Mouse (Mus musculus): ENCODE results near the gene Unc5c.

Unc5c gene

DNA sequence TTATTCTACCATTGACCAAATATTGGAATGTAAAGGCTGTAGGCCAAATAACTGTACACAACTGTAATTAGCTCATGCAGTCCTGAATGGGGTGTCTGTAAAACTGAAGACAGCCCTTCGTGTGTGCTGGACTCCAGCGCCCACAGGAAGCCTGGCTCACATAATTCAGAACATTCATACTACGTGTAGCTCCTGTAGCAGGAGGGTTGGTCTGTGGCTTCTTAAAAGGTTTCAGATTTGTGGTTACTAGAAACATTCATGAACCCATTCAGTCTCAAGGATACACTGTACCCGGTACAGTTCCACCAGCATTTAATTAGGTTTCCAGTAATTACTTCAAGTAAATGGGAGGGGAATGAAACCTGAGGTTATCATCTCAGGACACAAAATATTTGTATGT lies 246.6 kb downstream of the Unc5c start:
- no peak for DNase-seq (ENCODE audit: low spot score)

DNA sequence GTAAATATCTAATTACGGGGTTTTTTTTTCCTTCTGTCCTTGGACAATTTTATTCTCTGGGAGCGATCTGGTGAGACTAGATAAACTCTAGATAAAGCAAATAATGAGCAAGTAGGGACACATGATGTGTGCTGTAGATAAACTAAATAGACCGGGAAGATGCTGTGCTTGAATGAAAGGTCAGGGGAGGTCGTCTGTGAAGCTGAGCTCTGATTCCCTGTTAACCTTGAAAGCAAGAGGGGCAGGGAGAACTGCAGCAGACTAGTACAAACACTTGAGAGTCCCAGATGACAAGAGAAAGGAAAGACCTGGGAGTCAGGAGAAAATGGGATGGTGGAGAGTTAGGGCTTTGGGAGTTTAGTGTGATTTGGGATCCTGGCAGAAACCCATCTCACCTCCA lies 251.4 kb downstream of the Unc5c start:
- no peak for DNase-seq (ENCODE audit: low spot score)

DNA sequence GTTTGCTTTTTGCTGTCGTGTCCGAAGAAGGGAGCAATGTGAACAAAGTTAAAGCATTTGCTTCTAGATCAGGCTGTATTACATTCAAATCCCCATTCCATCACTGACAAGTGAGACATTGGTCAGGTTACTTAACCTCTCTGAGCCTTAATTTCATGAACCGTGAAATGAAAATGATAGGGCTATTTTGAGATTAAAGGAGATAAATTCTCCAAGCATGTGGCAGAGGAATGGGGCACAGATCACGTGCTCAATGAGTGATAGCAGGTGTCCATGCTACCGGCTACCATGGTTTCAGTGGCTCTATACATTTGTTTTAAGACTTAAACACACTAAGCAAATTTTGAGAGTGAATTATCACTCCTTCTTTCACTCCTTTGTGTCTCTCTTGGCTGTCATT lies 254.0 kb downstream of the Unc5c start:
- no peak for DNase-seq (ENCODE audit: low spot score)

DNA sequence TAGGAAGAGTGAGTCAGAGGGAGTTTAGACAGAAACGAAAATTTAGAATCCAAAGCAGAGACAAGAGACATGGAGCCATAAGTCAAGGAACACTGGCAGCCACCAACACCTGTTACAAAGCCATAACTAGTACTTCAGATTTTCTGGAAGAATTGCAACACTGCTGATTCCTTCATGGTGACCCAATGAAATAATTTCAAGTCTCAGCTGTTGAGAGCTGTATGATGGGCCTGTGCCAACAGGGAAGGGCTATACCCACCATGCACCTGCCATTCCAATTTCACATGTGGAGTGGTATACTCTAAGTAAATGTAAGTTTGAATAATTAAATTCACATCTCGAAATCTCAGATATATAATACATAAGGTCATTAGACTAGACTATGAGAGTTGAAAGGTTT lies 259.5 kb downstream of the Unc5c start:
- DNase-seq (ENCODE audit: low spot score) = no peak

DNA sequence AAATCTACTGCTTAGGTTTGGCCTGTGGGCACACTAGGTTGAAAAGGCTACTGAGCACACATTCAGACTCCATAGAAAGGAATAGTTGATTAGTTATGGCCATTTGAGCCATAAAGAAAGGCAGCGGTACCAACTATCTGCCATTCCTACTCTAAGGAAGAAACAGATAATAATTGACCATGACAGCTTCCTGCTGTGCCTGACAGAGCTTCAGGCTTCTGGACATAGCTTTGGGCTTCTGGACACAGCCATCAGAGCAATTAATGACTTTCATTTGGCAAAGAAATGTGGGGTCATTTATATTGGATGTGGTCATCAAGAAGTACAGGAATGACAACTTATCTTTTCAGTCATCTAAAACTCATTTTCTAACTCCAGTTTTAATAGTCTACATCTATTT lies 260.4 kb downstream of the Unc5c start:
- no peak for DNase-seq (ENCODE audit: low spot score)

DNA sequence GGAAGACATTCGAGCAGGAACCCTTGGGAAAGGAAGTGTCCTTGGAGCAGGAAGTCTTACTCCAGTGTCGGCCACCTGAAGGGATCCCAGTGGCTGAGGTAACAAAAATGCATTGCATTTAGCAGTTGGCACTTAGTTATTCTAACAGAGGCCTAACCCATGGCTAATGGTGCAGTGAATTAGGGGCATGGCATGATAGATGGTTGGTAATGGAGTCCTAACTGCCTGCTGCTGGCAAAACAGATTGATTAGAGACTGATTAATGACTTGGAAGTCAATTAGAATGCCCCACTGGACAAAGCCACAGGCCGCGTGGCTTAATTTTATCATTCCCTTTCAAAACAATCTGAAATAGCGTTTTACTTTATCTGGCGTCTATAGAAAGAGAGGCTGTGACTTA lies 268.8 kb downstream of the Unc5c start:
- DNase-seq (ENCODE audit: low spot score) = no peak

DNA sequence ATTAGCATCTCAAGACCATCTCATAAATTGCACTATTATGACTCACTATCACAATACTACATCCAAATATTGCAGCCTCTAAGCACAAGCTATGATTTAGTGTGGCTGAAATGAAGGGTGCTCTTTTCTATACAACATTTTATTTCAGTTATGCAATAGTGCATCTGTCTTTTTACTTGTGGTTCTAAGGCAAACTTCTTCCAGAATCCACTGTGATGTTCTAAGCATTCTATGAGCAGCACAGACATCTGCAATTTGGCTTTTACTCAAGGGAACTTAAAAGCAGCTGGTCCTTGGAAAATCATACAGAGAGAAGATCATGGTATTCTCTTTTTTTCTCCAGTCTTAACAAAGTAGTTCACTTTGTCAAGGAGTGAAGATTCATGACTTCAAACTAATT lies 270.3 kb downstream of the Unc5c start:
- no peak for DNase-seq (ENCODE audit: low spot score)

DNA sequence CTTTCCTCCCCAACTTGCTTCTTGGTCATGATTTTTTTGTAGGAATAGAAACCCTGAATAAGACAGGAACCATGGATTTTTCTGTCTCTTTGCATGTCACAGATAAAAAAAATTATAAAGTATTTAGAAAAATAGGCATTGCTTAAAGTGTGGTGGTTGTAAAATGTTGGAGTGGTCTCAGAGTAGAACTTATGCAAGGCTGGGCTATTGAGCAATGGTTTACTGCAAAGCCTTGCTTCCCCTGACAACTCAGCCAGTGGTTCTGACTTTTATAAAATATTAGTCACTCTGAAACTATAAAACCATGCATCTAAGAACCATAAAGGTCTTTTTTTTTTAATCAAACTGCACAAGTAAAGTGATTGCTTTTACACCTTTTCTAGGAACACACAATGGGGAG lies 280.3 kb downstream of the Unc5c start:
- no peak for DNase-seq (ENCODE audit: low spot score)

DNA sequence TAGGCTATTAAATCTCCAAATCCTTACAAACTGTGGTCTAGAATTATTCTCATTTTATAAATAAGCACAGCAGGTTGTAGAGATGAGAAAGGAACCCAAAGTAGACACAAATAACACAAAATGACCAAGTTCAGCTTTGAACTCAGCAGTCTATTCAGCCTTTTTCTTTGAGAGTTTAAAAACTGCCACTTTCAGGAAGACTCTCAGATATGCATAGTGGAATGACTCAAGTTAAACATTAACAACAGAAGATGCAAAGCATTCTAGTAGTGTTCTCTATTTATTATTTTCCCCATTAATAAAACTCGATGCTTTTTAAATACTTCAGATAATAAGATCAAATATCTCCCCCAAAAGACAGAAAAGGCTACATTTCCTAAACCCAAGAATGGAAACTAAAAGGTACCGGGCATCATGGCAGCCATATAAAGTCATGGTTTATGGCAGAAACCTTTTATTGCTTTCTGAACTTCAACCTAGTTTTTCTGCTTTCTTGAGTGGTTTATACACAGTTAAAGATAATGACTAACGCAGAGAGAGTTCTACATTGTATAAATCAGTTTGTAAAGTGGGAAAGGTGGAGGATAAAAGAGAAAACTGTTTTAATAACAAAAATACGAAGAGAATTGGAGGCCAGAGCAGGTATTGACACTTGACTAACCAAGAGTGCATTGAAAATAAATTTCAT lies 283.8 kb downstream of the Unc5c start:
- DNase-seq (ENCODE audit: low spot score) = no peak

DNA sequence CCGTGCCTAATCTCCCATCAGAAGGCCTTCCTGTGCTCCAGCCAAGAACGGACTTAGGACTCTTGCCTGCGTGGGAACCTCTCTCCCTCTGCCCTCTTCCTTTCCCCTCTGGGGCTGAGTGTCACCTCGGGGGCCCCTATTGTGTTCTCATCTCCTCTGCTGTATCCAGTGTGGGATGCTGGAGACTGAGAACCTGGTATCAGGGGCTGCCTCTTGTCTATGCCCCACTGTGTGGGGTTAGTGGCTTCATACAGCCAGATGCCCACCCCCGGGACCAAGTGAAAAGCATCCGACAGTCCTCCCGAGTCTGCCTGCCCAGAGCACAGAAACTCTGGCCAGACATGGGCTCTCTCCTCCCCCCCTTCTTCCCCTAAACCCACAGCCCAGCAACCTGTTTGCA lies 287.2 kb downstream of the Unc5c start:
- DNase-seq (ENCODE audit: low spot score) = no peak

DNA sequence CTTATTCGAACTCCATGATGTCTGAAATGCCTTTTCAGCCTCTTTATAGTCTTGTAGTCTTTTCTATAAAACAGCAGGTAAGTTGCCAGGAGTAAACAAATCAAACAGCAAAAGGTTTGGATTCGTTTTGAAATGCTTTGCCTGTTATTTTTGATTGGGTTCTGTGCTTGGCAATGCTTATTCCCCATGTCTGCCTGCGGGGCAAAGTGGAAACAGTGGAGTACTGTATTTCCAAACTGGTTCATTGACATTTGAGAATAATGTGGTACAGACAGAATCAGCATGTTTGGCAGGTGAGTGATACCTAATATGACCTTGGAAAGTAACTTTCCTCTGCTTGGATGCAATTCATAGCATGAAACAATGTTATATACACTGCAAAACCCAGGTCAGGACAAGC lies 292.2 kb downstream of the Unc5c start:
- no peak for DNase-seq (ENCODE audit: low spot score)

DNA sequence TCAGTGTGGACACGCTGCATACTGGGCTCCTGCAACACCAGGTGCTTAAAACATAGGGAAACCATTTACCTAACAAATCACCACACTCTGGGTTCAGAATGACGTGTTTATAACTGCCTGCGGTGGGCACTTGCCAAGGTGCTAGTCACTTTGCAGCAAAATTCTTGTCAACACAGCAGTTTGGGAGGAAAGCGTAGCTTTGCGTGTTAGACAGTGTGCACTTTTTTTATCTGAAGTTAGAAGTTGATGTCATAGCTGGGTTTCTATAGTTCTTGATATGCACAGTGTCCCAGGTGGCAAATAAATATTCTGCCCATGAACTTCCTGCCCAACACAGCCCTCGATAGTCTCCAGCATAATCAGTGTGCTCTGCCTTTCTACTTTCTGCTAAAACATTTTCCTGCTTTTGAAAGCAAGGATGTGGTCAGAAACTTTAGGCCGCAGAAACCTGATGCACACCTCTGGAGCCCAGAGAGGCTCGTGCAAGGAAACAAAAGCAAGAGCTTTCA lies 313.4 kb downstream of the Unc5c start:
- DNase-seq (ENCODE audit: low spot score) = no peak

DNA sequence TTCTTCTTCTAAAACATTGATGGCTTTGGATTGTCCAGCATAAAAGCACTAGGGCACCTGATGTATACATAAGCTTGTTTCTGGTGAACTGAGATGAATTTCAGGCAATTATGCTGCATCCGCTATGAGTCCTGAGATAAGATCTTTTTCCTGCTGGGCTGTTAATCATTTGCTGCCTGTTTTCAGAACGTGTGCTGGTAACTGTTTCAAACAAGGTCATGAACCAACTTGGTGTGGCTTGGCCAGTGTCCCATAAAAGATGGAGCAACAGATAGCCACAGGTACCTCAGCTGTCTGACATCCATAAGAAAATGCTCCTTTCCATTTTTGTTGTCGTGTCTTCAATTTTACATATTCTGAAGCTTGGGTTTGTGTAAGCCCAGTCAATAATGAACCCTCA lies 314.2 kb downstream of the Unc5c start:
- DNase-seq (ENCODE audit: low spot score) = no peak

DNA sequence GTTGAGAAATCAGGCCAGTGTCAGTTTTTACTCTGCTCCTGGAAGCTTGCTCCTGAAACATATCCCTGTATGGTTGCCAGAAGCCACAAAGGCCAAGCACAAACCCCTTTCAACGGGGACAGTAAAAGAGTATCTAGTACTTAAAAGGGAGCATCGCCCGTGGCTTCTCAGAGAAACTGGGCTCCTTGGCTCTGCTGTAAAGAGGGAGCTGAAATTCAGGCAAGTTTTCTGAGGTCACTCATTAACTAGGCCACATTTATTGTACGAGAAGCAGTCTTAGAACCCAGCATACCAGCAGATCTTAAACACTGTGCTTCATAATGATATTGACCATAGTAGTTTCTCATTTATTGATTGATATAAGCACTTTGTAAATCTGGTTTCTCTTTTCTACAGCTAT lies 317.5 kb downstream of the Unc5c start:
- no peak for DNase-seq (ENCODE audit: low spot score)

DNA sequence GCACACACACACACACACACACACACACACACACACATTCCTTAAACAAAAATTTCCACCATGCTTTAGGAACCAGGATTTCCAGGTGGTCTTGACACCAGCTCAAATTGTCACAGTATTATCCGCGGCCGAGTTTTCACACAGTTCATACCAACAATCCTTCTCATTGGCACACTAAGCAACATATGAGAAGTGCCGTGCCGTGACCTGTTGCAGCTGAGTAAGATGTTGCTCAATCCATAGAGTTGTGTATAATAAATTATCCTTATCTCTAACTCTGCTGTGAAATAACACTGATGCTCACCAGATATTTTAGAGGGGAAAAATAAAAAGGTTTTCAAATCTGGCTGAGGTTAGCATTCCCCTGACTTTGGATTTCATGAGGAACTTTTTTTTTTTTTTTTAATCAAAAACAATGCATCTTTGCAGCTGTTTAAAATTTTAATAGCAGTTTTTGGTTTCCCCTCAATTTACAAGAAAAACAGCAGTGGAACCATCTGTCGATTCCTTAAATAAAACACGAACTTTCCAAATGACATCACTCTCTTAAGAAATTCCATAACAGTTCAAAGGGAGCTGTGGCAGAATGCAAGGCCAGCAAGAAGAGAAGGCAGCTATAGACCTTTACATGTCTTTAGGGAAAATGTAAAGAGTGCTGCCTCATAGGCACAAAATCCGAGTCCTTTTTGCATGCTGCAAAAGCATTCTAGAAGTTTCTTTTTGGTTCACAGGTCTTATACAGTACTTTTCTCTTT lies 326.2 kb downstream of the Unc5c start:
- no peak for DNase-seq (ENCODE audit: low spot score)

DNA sequence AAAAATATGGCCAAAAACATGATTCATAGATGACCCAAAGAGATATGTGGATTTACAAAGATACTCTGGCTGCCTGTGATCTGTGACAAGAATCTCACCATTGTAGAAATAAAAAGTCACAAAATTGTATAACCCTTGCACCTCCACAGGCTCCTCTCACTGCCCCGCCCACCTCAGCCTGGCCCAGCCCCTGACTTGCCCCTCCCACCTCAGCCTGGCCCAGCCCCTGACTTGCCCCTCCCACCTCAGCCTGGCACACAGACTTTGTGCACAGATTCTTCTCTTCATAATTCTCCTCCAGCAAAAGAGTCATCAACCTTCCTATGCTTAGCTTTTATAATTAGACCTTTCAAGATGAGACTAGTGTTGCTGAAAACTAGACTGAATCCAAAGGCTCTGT lies 327.1 kb downstream of the Unc5c start:
- DNase-seq (ENCODE audit: low spot score) = no peak

DNA sequence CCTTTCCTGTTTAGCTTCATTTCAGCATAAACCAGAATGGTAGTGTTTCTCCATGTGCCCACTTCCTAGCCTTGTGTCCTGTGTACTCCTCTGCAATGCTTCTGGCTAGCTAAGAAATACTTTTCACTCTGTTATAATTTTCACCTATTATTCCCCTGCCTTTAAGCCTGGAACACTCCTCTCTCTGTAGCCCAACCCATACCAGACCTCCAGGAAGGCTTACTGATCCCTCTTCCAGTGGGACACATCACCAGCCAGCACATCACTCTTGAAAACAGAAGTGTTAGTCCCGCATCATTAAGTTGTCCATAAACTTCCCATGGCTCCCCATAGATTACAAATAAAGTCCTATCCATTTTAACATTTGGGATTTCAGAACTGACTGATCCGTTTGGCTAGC lies 328.7 kb downstream of the Unc5c start:
- DNase-seq (ENCODE audit: low spot score) = no peak

DNA sequence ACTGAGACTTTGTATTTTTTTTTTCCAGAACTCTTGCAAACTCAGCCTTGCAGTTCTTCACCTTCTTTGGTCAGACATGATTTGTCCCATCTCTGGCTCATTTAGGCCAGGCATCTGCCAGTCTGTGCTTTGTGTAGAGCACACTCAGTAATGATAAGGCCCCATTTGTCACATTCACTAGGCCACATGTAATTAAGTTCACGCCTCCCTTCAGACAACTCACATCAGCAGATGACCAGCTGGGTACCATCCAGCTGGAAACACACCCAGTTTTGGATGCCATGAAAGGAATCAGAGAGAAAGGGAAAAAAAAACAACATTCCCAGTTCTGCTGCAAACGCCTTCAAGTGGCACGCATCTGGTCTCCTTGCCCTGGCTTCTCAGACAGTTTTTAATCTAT lies 329.4 kb downstream of the Unc5c start:
- no peak for DNase-seq (ENCODE audit: low spot score)

DNA sequence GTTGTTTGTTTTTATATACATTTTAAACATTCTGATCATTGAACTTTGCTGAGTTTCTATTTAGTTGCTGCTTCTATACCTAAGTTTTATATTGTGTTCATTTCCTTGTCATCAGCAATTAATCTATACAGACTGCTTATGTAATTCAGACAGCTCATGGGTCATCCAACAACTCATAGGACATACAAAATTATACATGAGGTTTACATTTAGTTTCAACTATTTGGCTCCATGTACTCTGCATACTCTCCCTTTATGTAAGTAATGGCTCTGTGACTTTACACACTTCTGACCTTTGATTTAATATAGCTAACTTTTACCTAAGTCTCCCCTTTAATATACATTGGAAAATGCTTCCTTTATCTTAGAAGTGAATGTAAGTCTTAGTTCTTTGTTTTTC lies 332.4 kb downstream of the Unc5c start:
- DNase-seq (ENCODE audit: low spot score) = no peak

DNA sequence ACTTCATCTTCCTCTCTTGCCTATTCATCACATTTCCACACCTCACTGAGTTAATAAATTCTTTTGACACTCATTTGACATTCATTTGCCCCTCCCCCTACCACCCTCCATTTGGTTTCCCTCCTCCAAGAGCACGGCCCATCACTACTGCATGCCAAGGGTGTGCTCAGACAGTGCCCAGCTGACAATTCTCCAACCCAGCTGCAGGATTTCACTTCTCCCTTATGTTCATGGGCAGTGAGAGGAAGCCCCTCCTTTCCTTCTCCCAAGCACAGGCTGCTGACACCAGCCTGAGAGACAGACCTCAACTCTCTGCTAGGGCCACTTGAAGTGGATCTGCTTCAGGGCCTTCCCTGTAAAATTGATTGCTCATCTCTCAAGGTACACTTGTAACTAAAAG lies 332.8 kb downstream of the Unc5c start:
- DNase-seq (ENCODE audit: low spot score) = no peak

DNA sequence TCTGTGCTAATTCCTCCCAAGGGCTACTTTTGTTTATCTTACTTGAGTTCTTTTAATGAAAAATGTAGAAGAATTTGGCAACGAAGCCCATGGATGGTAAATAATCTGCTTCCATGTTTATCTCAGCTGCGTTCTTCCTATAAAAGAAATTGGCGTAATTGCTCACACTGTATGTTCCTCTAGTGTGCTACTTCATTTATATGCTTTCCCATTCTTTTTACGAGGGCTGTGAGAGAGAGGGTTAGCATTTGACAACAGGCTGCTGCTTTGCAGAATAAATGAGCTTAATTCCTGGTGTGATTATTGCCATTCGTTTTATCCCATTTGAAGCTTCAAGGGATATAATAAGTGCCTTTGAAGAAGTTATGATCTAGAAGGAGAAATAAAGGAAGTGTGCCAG lies 339.1 kb downstream of the Unc5c start:
- DNase-seq (ENCODE audit: low spot score) = no peak

DNA sequence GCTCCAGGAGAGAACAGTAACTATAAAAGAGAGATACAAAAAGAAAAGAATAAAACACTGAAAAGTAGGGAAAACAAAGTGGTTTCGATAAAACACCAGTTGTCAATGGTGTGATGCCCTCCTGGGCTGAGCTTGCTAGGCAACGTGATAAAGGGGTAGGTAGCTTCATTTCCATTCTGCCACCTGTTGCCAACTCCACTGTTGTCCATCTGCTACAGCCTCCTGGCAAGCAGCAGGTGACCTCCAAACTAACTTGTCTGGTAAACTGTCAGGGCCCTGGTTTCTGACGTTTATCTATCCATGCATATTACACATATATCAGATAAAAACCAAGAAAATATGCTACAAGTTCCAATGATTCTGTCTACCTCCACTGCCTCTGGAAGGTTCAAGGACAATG lies 344.6 kb downstream of the Unc5c start:
- no peak for DNase-seq (ENCODE audit: low spot score)

DNA sequence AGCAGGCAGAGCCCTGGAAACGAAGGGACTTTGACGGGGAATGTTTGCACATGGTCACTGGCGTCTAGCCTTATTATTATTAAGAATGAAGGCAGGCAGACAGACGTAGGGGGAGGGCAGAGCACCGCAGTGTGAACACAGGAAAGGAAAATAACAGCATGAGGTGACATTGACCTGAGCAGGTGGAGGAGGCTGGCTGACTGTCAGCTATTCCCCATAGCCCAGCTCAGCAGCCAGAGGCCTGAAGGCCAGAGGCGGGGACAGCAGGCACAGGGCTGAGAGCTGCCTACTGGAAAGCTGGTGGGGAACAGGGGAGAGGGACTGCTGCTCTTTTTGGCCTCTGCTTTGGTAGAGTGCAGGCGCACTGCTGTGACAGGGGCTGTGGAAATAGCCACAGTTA lies 345.9 kb downstream of the Unc5c start:
- DNase-seq (ENCODE audit: low spot score) = no peak

DNA sequence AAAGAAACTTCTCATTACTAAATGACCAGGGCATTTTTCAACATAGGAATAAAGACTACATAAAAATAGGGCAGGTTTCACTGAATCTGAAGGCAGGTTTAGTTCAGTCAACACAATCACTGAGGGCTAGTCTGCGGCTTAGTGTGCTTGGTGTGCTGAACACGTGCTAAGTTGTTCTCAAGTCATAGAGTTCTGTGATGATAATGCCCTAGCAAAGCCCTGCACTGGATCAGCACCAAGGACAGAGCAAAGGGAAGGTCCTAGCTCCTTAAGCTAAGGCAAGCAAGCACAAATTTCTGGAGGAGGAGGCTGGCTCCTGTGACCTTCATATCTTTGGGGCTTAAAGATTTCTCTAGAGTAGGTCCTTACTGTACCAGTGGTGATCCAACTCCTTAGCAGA lies 346.3 kb downstream of the Unc5c start:
- peak; percentile 52 for DNase-seq (ENCODE audit: low spot score)

Measured in yolk sac, embryonic 10.5 days (tissue).